Mouse (Mus musculus): ENCODE results near the gene Foxn3.

The Foxn3 gene

DNA sequence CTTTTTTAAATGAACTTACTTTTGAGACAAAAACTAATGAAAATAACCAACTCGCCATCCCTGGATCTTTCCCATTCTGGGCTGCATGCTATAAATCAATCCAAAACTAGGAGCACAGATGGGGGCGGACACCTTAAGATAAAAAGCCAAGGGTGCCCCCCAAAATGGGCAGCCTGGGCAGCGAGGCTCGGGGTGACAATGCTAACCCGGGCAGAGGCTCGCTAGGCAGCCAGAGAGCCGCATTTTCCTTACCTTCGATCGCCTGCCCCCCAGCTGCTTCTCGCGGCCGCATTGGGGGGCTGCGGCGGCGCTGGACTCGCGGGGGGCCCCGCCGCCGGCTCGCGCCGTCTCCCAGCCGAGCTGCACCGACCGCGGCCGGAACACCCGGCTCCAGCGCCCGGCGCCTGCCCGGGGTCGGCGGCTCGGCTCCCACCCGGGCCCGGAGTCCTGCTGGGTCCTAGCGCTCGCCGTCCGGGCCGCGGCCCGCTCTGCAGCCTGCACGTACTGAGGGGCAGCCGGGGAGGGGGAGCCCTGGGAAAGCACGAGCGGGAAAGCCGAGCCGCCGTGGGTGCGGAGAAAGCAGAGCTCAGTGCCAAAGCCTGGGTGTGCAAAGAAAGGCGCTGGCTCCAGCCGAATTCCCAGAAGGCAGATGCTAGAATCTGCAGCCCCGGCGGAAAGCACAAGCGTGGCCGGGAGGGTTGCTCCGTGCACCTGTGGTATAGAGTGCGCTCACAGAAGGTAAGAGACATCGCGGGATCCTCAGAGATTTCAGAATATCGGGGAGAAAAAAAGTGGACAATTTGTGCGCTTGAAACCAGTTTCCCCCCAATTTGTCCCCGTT lies at the start of gene Foxn3:
TSS of gene Foxn3 (minus strand) at position 364 of the 841 bp plus-strand sequence.
- DNase-seq (ENCODE audit: low spot score in 2 of 2), result peak; percentile 63 to 74

GRCm38 (mm10) chr12:99612181-99612871 lies 48.9 kb upstream of the Foxn3 start:
- DNase-seq (ENCODE audit: low spot score in 2 of 2), result no peak

GRCm38 (mm10) chr12:99610868-99611267 lies 47.5 kb upstream of the Foxn3 start:
- no peak for DNase-seq (ENCODE audit: low spot score in 2 of 2)

- DNase-seq (ENCODE audit: low spot score in 2 of 2), result no peak
Observed at GRCm38 (mm10) chr12:99610069-99610815, 46.9 kb upstream of the Foxn3 start.

DNA sequence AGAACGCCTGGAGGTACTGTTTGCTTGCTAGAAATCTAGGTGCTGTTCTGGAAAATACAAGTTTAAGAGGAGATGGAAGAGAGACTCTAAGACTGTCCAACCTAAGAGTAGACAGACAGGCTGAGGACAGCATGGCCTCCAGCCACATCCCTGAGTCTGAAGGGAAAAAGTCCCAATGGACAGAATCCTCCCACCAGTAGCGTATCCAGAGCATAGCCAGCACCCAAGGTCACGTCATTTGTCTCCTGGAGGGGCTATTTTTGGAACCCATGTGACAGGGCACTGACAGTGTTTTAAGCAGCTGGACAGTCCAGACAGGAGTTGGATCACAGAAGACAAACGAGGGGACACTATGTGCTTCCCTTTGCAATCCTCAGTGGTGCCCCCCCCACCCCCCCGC lies 46.3 kb upstream of the Foxn3 start:
- no peak for DNase-seq (ENCODE audit: low spot score in 2 of 2)

GRCm38 (mm10) chr12:99608279-99608955 lies 45.0 kb upstream of the Foxn3 start:
- DNase-seq (ENCODE audit: low spot score in 2 of 2), result no peak

DNA sequence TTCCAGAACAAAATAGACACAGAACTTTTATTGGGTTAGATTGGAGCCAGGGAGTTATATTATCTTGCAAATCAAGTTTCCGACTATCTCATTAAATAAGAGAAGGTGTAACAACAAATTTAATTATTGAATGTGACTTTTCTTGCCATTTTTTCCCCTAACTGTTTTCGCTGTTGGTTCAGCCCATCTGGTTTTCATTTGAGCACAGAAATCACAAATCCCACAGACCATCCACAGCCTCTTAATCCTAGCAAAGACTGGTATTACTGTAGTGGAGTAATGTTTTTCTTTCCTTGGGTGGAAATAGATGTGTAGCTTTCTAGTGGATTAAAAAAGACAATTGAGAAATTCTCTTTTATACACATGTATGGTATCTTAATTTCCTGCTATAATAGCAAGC lies 40.0 kb upstream of the Foxn3 start:
- DNase-seq (ENCODE audit: low spot score in 2 of 2), result no peak

GRCm38 (mm10) chr12:99601841-99602240 lies 38.5 kb upstream of the Foxn3 start:
- DNase-seq (ENCODE audit: low spot score in 2 of 2), result no peak

- DNase-seq (ENCODE audit: low spot score in 2 of 2), result no peak
Observed at GRCm38 (mm10) chr12:99601392-99601791, 38.0 kb upstream of the Foxn3 start.

DNA sequence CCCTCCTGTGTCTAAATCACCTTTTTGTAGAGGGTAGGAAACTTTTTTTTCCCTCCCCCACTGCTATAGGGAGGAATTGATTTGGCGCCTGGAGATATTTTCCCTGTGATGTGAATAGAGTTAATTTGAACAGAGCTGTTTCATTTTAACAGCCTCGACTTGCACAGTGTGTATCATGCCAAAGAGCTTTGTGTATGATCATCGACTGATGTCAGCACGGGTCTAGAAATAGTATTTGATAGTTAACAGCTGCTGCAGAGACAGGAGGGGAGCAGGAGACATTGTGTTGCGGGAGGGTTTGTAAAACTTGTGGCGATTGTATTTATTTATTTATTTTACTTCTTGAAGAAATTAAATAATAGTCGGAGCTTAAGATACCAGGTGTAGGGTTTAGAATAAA lies 36.2 kb upstream of the Foxn3 start:
- DNase-seq (ENCODE audit: low spot score in 2 of 2), result no peak

GRCm38 (mm10) chr12:99596397-99596796 lies 33.0 kb upstream of the Foxn3 start:
- DNase-seq (ENCODE audit: low spot score in 2 of 2), result no peak

DNA sequence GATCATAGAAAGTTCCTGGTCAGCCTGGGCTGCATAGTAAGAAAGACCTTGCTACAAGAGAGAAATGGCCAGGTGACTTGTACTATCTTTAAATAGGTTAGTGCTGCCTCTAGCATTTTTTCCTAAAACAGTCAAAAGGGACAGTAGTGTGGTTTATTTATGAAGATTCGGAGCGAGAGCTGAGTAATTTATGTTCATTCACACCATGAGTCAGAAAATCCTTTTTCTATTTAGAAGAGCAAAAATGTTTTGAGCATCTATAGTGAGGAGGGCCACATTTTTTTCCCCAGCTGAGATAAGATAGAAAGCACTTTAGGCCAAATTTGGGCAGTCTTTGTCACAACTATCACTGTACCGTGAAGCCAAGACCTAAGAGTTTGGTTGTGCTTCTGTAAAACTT lies 24.0 kb upstream of the Foxn3 start:
- no peak for DNase-seq (ENCODE audit: low spot score in 2 of 2)

GRCm38 (mm10) chr12:99579989-99580388 lies 16.6 kb upstream of the Foxn3 start:
- DNase-seq (ENCODE audit: low spot score in 2 of 2), result no peak

GRCm38 (mm10) chr12:99576682-99577081 lies 13.3 kb upstream of the Foxn3 start:
- peak in 1 of 2 experiments; percentile 31 for DNase-seq (ENCODE audit: low spot score in 2 of 2)

DNA sequence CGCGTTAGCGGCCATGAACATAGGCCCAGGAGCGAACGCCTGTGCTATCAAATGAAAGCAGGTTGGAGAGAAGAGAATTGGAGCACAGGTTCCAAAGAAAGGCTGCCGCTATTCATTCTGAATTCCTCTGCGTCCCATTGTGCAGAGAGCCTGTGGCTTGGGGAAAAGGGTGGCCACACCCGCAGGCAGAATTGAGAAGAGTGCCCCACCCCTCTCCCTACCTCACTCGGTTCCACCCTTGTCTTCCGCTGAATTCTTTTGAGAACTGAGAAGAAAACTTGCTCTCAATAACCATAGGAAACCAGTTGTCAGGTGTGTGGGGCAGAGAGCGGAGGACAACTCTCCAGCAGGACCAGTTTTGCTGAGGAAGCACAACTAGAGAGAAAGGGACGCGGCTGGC lies 10.9 kb upstream of the Foxn3 start:
- no peak for DNase-seq (ENCODE audit: low spot score in 2 of 2)

GRCm38 (mm10) chr12:99573036-99573435 lies 9.7 kb upstream of the Foxn3 start:
- no peak for DNase-seq (ENCODE audit: low spot score in 2 of 2)

- DNase-seq (ENCODE audit: low spot score in 2 of 2), result no peak
Observed at GRCm38 (mm10) chr12:99571999-99572398, 8.6 kb upstream of the Foxn3 start.

GRCm38 (mm10) chr12:99570197-99570956 lies 7.0 kb upstream of the Foxn3 start:
- no peak for DNase-seq (ENCODE audit: low spot score in 2 of 2)

GRCm38 (mm10) chr12:99565606-99566005 lies 2.2 kb upstream of the Foxn3 start:
- no peak for DNase-seq (ENCODE audit: low spot score in 2 of 2)

DNA sequence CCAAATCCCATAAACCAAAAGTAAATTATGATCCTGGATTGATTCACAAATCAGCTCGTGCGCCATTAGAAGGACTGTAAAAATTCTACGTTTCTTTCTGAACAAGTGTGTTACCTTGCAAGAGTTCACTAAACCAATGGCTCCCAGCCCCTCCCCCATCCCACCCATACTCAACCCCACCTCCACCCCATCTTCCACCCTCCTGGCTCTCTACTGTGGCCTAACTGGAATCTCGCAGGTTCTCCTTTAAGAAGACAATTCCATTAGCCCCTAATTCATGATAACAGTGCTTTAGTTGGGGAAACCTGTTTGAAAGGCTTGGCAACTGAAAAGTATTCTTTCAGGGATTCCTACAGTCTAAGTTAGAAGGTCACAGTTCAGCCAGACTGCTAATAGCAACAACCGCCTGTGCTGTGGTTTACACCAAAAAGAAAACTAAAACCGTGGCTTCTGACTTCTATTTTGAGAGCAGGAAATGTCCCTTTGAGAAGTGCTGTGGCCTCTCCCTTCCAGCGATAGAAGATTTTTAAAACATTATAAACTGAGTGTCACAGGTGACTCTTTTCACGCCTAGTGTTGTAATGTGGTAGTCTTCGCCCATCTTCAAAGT lies 1.0 kb upstream of the Foxn3 start:
- DNase-seq (ENCODE audit: low spot score in 2 of 2), result no peak

- DNase-seq (ENCODE audit: low spot score in 2 of 2), result no peak
Observed at GRCm38 (mm10) chr12:99562867-99563189, 554 bp downstream of the Foxn3 start.

Measured in thymus, postnatal 10 days (tissue).